Mouse (Mus musculus) ZHBTc4 (cell line): Measurements from ENCODE around the gene Smoc2.

Source experiments
- DNase-seq: peaks from one replicate; pipeline ENCODE4 v3.0.0-alpha.2; 2011; ENCODE audit warnings: low read depth, low spot score

Smoc2 gene

DNA sequence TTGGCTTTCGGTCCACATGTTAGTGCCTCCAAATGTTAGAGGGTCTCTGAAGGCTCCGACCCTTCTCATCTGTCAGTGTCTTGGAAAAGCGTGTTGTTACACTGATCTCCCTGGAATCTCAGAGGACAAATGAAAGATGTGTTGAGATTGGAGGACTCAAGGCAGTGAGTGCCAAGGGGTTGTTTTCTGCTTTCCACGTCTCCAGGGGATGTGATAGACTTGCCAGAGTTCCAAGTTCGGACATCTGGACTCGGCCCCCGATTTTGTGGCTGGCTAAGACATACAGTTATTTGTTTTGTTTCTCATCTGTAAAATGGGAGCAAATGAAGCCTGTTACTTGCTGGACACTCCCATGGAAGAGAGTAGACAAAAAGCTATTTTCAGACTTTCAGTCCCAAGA, 2.0 kb upstream of the Smoc2 start:
- DNase-seq, result no peak

DNA sequence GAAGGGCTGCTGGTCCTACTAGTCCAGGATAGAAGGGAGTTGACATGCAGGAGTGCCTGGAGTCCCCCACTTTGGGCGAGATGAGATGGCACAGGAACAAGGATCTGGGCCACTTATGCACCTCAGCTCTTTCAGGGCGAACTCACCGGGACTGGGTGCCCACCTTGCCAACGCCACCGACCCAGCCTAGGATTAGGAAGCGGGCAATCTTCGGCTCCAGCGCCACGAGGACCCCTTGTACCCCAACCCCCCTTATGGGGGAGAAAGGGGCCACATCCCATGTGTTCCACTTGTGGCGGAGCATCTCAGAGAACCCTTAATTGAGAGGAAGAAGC, 627 bp downstream of the Smoc2 start:
- DNase-seq, result no peak

DNA sequence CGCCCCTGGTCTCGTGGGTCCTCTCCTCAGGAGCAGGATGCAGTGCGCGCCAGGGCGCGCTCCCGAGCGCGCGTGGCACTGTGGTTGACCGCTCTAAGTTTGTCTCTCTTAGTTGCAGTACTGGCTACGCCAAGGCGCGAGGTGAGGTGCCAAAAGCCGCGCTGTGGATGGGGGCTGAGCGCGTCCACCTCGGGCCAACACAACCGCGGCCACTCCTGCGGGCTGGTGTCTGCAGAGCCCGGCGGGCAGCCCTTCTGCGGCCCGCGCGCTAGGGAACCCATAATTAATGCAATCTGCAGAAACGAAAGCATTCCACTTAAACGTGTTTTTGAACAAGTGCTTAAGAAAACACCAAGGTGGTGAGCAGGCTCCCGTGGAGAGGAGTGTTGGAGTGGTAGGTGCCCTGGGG, 1.1 kb downstream of the Smoc2 start:
- peak; percentile 37 for DNase-seq

DNA sequence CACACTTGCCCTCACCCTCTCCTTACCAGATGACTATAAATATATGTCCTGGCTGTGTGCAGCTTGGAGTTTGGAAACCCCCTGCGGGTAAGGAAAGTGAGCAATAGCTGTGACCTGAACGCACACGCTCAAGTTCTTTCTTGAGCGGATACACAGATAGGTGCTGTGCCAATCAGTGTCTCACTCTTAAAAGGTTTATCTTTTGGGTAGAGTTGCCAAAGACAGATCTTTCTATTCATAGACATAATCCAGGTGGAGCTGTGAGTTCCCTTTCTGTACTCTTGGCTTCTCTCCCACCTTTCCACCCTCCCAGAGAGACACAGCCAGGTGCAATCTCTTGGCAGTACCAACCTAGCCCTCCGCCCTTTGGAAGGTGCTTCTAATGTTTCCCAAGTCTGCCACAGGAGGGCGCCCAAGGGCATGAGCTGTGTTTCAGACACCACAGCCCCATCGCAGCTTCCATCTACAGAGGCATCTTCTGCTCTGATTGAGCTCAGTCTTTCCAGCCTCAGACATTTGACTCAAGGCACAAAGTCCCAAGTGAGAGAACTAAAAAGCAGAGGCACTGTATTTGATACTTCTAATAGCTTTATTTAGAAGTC, 8.8 kb downstream of the Smoc2 start:
- peak; percentile 79 for DNase-seq

DNA sequence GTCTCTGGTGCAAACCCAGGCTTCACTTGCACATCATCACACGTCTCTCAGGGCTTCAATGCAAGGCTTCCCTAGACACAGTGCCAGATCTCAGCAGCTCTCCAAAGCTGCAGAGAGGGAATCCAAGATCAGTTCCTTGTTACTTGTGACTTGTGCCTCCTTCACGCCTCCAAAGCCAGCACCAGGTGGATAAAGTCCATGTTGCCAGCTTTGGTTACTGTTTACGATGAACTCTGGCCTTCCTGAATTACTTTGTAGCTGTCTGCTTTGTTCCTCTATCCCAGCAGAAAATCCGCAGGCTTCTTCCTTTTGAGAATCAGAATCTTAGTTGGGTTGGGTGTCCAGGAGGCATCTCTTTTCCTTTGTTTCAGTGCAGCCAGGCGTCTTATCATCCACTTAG, 14.3 kb downstream of the Smoc2 start:
- no peak for DNase-seq

DNA sequence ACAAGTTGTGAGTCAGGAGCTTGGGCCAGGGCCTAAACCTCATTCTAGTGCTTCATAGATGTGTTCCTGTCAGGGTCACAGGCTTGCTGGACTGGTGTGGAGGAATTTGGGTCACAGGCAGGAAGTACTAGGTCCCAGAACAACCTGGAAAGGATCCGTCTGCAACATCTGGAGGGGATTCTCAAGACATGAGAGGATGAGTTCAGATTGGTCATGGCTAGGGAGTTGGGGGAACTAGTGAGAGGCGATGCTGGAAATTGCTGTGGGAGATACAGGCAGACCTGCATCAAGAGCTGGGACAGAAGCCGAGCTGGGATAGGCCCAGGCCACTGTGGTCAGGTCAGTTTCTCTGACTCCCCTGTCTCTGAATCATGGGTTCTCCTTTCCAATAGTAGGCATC, 15.8 kb downstream of the Smoc2 start:
- DNase-seq, result no peak

DNA sequence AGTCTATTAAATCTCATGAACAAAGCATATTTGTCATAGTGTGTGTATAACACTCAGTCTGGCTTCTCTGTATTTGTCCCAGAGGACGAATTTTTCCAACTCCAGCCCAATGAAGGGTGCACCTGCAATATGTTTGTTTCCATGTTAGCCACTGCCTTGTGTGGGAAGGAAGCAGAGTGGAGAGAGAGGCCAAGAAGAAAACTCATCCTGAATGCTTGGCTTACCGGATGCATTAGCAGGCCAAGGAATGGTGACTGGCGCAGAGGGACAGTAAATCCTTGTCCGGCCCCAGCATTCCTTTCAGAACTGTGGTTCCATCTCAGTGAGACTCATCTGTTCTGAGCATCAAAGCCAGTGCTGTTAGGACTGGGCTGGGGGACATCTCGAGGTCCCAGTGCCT, 21.1 kb downstream of the Smoc2 start:
- DNase-seq, result no peak

DNA sequence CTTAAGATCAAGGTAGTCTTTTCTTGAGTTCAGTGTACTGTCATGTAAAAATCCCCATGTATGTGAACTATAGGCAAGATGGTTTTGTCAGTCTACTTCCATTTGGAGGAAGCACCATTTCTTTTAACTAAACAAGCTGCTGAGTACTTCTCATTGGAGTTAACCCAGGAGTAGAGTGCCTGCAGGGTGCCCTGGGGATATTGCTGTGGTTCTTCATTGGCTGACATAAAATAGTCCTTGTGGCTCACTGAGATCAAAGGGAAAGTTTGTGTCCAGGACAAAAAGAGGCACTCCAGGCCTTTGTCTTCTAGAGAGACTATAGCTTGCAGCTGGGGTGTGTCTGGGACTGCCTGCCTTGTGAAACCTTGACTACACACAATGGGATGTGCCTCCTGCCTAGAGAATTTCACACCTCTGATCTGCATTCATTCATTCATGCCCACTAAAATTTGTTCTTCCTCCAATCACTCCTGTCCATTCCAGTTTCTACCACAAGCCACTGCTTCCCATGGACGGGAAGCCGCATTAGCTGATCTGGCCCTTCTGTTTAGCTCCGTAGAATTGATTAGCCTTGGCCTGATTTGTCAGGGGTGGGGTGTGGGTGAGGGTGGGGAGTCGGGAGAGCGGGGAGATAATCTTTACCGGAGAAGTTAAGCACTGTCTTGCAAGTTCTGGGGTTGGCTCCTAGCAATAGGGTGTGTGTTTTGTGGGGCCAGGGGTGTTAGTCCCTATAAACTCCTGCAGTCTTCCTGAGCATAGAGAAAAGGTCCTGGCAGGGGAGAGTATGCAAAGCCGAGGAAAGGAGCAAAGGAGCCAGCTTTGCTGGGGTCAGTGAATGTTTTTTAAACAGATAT, 22.4 kb downstream of the Smoc2 start:
- DNase-seq, result peak; percentile 98

DNA sequence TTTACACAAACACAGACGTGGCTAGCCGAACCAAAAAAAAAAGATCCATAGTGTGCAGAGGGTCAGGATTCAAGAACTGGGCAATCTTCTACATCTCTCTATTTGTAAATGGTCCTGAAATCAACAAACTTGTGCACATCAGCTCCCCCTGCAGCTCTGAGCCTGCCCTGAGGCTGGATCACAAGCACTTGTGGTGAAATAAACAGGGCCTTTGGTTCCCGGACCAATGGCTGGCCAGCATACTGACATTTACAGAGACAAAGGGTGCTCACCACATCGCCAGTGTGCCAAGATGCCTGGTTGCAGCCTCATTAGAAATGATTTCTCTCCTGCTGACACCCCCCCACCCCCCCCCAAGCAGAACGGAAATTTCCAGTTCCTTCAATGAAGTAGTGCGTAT, 23.1 kb downstream of the Smoc2 start:
- peak; percentile 77 for DNase-seq

DNA sequence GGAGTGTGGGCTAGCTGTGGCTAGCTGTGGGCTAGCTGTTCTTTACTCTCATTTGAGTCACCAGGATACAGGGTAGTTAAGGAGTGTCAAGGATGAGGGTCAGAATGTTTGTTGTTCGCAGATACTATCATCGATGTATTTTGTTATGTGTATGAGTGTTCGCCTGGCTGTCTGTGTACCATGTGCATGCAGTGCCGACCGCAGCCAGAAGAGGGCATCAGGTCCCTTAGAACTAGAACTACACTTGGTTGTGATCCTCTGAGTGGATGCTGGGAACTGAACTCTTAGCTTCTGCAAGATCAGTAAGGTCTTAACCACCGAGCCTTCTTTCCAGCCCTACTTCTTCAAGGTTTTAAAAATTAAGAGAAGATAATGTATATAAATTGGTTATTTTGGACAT, 24.4 kb downstream of the Smoc2 start:
- peak; percentile 70 for DNase-seq

DNA sequence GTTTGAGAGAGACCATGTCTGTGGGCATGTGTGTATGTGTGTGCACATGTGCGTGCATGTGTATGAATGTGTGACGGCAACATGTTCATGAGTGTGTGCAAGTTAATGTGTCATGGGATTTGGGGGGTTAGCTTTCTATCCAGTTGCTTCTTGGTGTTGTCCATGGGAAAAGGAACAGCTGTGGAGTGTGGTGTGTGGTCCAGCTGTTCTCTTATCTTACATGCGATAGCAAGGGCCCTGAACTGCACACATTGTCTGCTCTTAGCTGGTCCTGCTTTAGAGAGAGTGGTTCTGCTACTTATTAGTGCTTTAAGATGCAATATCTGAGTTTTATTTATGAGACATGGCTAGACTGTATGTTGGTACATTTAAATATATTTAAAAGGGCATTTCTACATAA, 30.6 kb downstream of the Smoc2 start:
- DNase-seq, result no peak

DNA sequence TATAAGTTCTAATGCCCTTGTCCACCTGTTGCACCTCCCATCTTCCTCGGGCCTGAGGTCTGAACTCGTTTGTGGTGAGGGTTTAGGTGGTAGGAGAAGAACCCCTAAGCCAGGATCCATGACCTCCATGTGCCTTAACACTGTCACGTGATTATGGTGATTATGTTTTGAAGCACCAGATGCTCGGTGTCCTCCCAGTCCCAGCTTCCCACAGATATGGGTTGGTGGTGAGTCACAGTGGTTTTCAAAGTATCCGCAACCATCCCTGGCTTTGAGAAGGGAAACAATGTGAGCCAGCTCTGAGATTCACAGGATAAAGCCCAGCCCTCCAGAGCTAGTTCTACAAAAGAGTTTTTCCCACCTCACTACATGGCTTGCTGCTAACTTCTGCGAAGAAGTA, 33.1 kb downstream of the Smoc2 start:
- no peak for DNase-seq

DNA sequence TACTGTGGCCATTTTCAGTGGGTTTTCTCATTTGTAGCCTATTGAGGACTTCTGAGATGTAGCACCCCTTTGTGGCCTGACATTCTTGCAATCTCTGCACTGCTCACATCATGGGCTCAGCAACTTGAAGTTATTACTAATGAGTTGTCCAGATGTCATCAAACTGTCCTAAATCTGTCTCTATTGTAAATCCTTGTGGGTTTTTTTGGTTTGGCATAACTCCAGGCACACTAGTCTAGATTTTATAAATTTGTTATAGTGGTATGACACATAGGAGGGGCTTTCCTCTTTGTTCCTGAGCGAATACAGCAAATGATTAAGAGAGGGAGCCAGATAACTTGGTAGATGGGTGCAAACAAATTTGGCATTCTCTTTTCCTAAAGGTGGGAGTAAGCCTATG, 35.0 kb downstream of the Smoc2 start:
- no peak for DNase-seq

DNA sequence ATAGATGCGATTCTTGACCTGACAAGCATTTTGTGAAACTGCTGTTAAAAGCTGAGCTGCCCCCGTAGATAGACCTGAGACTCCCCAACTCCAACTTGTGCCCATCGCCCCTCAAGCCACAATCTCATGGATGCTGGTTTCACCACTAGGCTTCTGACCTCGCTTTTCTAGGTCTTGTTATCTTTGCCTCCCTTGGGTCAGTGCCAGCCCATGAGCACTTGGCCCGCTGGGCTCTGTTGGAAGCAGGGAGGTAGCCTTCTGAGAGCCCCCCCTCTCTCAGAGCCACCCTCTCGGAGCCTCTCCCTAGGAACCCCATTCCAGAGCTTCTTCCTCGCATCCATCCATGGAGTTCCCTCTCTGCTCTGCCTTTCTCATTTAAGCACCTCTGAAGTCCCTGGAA, 37.2 kb downstream of the Smoc2 start:
- DNase-seq, result no peak

DNA sequence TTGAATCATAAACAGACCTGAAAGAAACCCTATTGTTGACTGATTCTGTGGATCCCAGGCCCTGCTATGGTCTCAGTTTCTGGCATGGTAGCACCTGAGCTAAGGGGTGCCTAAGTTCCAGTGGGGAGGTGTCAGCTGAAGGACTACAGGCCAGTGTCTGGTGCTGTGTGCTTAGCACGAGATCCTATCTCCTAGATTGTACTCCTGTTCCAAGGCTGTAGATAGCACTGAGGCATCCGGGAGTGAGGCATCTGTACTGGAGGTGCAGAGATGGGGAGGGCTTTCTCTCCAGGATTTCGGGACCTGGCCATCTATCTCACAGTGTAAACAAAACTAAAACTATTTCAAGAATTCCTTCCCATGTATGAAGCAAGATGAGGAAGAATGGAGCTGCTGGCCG, 38.1 kb downstream of the Smoc2 start:
- no peak for DNase-seq

DNA sequence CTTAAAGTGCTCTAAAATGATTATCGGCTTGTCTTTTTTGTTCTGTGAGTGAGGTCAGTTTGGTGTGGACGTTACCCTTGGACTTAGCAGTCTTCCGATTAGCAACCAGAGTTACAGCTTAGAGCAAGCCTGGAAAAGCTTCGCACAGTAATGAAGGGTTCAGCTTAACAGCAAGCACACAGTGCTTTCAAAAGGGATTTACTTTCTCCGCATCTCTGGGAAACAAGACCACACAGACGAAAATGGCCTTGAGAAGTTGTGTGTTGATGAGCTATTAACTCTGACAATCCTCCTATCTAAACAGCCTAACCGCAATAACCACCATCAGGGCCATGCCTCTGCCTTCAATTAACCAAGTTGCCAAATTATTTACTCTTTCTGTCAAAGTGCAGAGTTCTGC, 46.9 kb downstream of the Smoc2 start:
- no peak for DNase-seq

DNA sequence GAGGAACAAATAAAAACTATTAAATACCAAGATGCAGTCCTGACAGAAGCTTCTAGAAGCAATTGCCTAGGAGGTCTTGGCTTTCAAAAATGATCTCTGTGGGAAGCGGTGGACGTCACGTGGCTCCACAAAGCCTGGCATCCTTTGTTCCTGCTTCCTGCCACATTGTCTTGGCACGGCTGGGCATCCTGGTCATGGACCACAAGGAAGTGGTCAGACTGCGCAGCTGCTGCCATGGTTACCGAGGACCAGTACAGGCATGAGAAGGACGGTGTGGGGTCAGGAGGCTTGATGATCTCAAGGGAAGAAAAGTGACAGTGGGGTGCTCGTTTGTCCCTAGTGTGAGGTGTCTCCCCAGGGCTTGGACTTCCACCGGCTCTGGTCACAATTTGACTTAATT, 48.7 kb downstream of the Smoc2 start:
- no peak for DNase-seq

DNA sequence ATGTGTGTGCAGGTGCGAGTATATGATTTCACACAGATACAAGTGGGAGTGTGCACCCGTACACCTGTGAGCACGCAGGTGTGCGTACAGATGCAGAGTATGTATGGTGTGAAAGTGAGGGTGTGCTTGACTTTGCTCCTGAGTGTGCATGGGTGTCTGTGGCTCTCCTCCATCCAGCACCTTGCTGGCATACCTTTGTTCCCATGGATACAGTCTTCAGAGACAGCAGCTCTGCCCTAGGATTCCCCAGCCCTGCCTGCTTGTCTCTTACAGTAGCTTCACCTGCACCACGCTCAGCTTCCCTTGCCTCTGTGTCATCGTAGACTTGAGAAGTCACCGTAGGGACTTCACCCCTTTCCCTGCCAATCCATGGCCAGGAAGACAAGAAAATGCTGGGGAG, 51.2 kb downstream of the Smoc2 start:
- no peak for DNase-seq

DNA sequence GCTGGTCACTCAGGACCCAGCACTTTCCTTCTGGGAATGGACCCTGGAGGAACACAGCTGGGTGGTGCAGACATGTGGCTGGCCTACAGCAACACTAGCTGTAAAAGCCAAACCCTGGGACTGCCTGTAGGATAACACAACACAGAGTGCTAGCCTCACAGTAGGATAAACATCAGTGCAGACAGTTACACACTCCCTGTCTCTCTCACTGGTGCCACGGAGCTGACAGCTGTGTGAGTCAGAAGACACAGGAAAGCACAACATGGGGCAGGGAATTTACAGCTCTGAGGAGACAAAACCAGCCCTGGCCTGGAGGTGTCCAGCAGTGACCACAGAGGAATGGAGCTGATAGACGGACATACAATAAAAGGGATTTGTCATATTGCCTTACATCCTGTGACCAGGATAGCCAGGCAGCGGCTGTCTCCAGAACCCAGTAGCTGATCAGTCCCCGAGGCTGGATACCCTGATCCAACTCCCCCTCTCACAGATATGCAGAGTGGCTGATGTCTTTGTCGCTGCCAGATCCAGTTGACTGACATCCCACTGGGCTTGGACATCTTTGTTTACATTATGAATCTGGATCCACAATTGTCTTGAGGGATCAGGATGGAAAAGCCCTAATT, 60.7 kb downstream of the Smoc2 start:
- DNase-seq, result no peak

DNA sequence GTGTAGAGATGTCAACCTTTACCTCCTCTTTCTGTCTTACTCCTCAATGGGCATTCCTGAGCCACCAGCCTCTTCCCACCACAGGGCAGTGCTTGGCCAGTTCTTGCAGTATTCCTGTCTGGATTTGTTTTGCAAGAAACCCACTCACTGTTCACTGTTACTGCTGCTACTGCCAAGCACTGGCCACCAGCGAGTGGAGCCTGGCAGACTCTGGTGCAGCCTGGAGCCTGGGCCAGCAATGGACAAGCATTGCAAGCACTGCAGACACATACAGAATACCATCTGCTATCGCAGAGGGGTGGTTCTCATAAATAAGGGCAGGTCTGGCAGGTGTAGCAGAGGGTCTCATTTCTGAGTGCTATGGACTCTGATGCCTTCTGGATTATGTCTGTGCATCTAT, 61.4 kb downstream of the Smoc2 start:
- no peak for DNase-seq

DNA sequence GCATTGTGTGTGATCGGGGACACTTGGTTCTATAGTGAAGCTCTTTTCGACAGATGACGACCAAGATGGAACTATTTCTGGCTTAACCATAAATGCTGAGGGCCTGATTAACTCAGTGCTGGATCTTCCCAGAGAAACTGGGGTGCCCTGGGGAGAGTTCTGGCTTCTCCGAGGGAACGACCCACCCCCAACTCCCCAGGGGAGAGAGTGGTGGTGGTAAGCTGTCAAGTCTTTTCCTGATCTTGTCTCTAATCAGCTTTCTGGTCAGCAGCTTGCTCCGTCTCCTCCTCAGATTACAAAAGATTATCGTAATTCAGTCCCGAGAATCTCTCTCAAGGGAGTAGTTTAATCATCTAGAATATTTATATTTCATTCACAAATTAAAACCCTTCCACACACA, 63.2 kb downstream of the Smoc2 start:
- no peak for DNase-seq

DNA sequence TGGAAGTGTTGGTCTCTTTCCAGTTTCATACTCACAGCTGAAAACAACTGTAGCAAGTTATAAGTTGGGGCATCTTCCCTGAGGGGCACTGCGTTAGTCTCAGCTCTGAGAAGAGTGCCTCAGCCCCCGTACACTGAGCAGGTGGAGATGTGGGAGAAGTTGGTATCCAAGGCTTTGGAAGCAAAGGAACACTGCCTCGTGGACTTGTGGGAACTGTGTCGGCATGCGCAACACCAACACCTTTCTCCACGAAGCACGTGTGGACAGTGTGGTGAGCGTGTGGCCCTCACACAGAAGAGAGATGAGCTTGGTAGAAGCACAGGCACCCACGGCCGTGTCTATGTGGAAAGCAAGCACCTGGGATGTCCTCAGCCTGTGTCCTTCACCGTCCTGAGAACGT, 64.1 kb downstream of the Smoc2 start:
- DNase-seq, result no peak

DNA sequence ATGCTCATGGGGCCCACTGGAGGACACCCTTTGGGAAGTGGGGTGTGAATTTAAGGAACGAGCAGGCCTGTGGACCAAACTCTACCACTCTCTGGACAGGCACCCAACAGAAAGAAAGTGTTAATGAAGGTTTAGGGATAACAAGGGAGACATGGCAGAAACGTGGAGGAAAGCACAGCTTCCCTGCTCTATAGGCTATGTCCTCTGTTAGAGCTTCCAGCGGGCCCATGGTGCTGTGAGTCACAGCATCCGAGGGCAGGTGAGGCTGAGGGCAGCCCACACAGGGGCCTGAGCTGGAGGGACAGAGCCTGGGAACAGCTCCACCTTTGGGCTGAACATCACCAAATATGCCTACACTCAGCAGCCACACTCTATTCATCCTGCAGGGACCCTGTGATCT, 66.2 kb downstream of the Smoc2 start:
- no peak for DNase-seq
